Mouse (Mus musculus): ENCODE results near the gene Knstrn. TPM values are rescaled to one million over a fixed set of nuclear protein-coding genes. Genes with fewer than 3 reads are reported as not detected.

Knstrn gene
- total and polyA plus RNA-seq, 3 experiments: 72.9 to 97.2 (median 72.9) TPM

- TF ChIP-seq MAZ (IDR thresholded peaks at IDR 0.05; ENCODE audit: low read depth, low read length) (no peak), HCFC1 (IDR thresholded peaks at IDR 0.05; ENCODE audit: low read depth, low read length) (no peak), BHLHE40 (IDR thresholded peaks at IDR 0.05; ENCODE audit: low read depth, low read length) (no peak), ZC3H11A (IDR thresholded peaks at IDR 0.05; ENCODE audit: low read depth, low read length) (no peak), NRF1 (IDR thresholded peaks at IDR 0.05; ENCODE audit: low read depth, low read length) (no peak), CHD1 (IDR thresholded peaks at IDR 0.05; ENCODE audit: low read depth, low read length) (no peak), USF2 (conservative IDR thresholded peaks at IDR 0.05; ENCODE audit: low read depth, low read length) (no peak)
- no peak overlapping the region for H3K4me3 ChIP-seq (replicated peaks in 1 of 3; ENCODE audit: low read depth in 2 of 3, low read length in 2 of 3, poor library complexity in 1 of 3)
- no peak overlapping the region for H3K4me2 ChIP-seq (ENCODE audit: insufficient read depth, low read depth, poor library complexity, severe bottlenecking)
- H3K27ac ChIP-seq (ENCODE audit: insufficient read depth, low read depth): no peak overlapping the region
- no peak for DNase-seq (ENCODE audit: extremely low read depth)
- H3K27me3 ChIP-seq (replicated peaks): peaks cover 80% of the 10 kb centered on the region
- dilution Hi-C loops (cut with MboI; ENCODE audit: extremely low pct_ligation_motif_present, extremely low pct_unique_long_range_greater_than_20kb, low sequenced_read_pairs): no loop called here
- in situ Hi-C loops (cut with MboI; ENCODE audit: low pct_ligation_motif_present, low pct_unique_long_range_greater_than_20kb, low sequenced_read_pairs): no loop called here
- no peaks in the 10 kb centered on the region for H3K36me3 ChIP-seq (replicated peaks in 1 of 2; ENCODE audit: control insufficient read depth in 1 of 2, insufficient read depth in 1 of 2, low read length in 1 of 2)
- H3K9ac ChIP-seq (ENCODE audit: insufficient read depth, low read depth): no peak overlapping the region
- H3K79me2 ChIP-seq (replicated peaks; ENCODE audit: control insufficient read depth, extremely low read depth, insufficient read depth, poor library complexity, severe bottlenecking): no peaks in the 10 kb centered on the region
- H3K9me3 ChIP-seq (replicated peaks; ENCODE audit: low read length): no peaks in the 10 kb centered on the region
- peaks cover 0 to 13% of the 10 kb centered on the region in 2 experiments; a peak in 2 of 4 replicates for H3K4me1 ChIP-seq (ENCODE audit: control insufficient read depth in 1 of 2, insufficient read depth in 2 of 2)
Measured at GRCm38 (mm10) chr2:118781115-118781514, 32.7 kb upstream of the Knstrn start.

- Histone ChIP-seq H3K27ac (ENCODE audit: insufficient read depth, low read depth) (no peak overlapping the region), H3K36me3 (replicated peaks in 1 of 2; ENCODE audit: control insufficient read depth in 1 of 2, insufficient read depth in 1 of 2, low read length in 1 of 2) (no peaks in the 10 kb centered on the region), H3K79me2 (replicated peaks; ENCODE audit: control insufficient read depth, extremely low read depth, insufficient read depth, poor library complexity, severe bottlenecking) (no peaks in the 10 kb centered on the region), H3K9me3 (replicated peaks; ENCODE audit: low read length) (no peaks in the 10 kb centered on the region), H3K4me2 (ENCODE audit: insufficient read depth, low read depth, poor library complexity, severe bottlenecking) (no peak overlapping the region), H3K4me1 (ENCODE audit: control insufficient read depth in 1 of 2, insufficient read depth in 2 of 2) (peaks cover 0 to 13% of the 10 kb centered on the region in 2 experiments; a peak in 2 of 4 replicates), H3K9ac (ENCODE audit: insufficient read depth, low read depth) (no peak overlapping the region), H3K27me3 (replicated peaks) (peaks cover 84% of the 10 kb centered on the region), H3K4me3 (replicated peaks in 1 of 3; ENCODE audit: low read depth in 2 of 3, low read length in 2 of 3, poor library complexity in 1 of 3) (no peak overlapping the region)
- TF ChIP-seq USF2 (conservative IDR thresholded peaks at IDR 0.05; ENCODE audit: low read depth, low read length) (no peak), SMC3 (IDR thresholded peaks at IDR 0.05; ENCODE audit: low read depth, low read length) (no peak), SIN3A (IDR thresholded peaks at IDR 0.05; ENCODE audit: low read length) (no peak), MXI1 (IDR thresholded peaks at IDR 0.05; ENCODE audit: low read depth, low read length) (no peak), MAFK (IDR thresholded peaks at IDR 0.05; ENCODE audit: insufficient replicate concordance, low read length) (no peak), CHD2 (IDR thresholded peaks at IDR 0.05; ENCODE audit: low read length) (no peak), ZKSCAN1 (IDR thresholded peaks at IDR 0.05; ENCODE audit: borderline replicate concordance, low read depth, low read length) (no peak), IRF4 (IDR thresholded peaks at IDR 0.05; ENCODE audit: low read depth, low read length) (no peak), TCF12 (IDR thresholded peaks at IDR 0.05; ENCODE audit: low read depth, low read length) (no peak)
- in situ Hi-C loops (cut with MboI; ENCODE audit: low pct_ligation_motif_present, low pct_unique_long_range_greater_than_20kb, low sequenced_read_pairs) (no loop called here), dilution Hi-C loops (cut with MboI; ENCODE audit: extremely low pct_ligation_motif_present, extremely low pct_unique_long_range_greater_than_20kb, low sequenced_read_pairs) (no loop called here)
- no peak for DNase-seq (ENCODE audit: extremely low read depth)
Measured at GRCm38 (mm10) chr2:118782303-118782702, 31.5 kb upstream of the Knstrn start.

Data from CH12.LX (cell line).